Mouse (Mus musculus): ENCODE results near the gene Slc9a3r1.

DNA sequence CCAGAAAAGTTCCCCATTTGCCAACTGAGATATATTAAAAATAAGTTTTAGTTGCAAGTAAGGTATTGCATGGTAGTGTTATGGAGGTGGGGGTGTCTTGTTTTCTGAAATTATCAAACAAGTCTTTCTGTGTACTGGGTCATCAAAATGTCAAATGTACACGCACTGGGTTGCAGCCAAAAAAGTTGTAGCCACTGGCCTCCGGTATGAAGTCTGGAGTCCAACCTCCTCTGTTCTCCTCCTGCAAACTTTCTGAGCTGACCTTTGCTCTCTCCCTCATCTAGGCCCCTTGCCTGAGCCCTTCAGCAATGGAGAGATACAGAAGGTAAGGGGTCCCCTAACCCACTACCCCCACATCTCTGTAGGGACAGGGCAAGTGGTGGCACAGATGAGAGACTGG is 15.6 kb downstream of the Slc9a3r1 start:
- no peak for TF ChIP-seq CTCF (IDR thresholded peaks at IDR 0.05; ENCODE audit: extremely low read depth, insufficient read depth, insufficient read length, insufficient replicate concordance)
- no peak for TF ChIP-seq POLR2A (IDR thresholded peaks at IDR 0.05; ENCODE audit: low read depth, low read length)

Data from spleen, adult 2 months (tissue).